ENCODE assay signal across 10 mouse cellular contexts in genomic region chr5:96941087-96941468, GRCm38 (mm10). TPM values are rescaled to one million over a fixed set of nuclear protein-coding genes. Genes with fewer than 3 reads are reported as not detected.
DNase-seq lines count a peak whose midpoint lies in the region; ATAC-seq and TF ChIP-seq lines count a peak whose summit lies in the region.
"Had no signal": no experiment of that assay in that cellular context is flagged by ENCODE, and none has a peak within 500 bp of the region (broad histone marks: within the 10 kb centered on the region; RNA-seq: fewer than 3 reads in every experiment).

No protein-coding gene starts in this region.

- H3K36me3 ChIP-seq in forebrain, embryonic 14.5 days (ENCODE audit: control insufficient read depth, insufficient read depth, low read length): no peaks in the 10 kb centered on the region
- no peaks in the 10 kb centered on the region for H3K36me3 ChIP-seq in forebrain, embryonic 15.5 days
- H3K36me3 ChIP-seq in midbrain, embryonic 13.5 days: no peaks in the 10 kb centered on the region
- H3K36me3 ChIP-seq in midbrain, embryonic 10.5 days: no peaks in the 10 kb centered on the region
- H3K36me3 ChIP-seq in megakaryocyte, embryonic 14.5 days (replicated peaks; ENCODE audit: low read length): peaks cover 30% of the 10 kb centered on the region
- H3K36me3 ChIP-seq: heart, embryonic 10.5 days had no signal

- no peaks in the 10 kb centered on the region for H3K4me1 ChIP-seq in forebrain, embryonic 14.5 days (ENCODE audit: control insufficient read depth, insufficient read depth, low read length)
- peaks cover 7% of the 10 kb centered on the region; the same call in 1 of the 2 replicates for H3K4me1 ChIP-seq in forebrain, embryonic 15.5 days
- H3K4me1 ChIP-seq in midbrain, embryonic 13.5 days (replicated peaks): peaks cover 9% of the 10 kb centered on the region; the same call in 1 of the 2 replicates
- H3K4me1 ChIP-seq in midbrain, embryonic 10.5 days: peaks cover 7% of the 10 kb centered on the region; the same call in 1 of the 2 replicates
- peaks cover 83% of the 10 kb centered on the region for H3K4me1 ChIP-seq in megakaryocyte, embryonic 14.5 days

- peak; percentile 57 for ATAC-seq in forebrain, embryonic 14.5 days
- no peak for ATAC-seq in forebrain, embryonic 15.5 days (replicated peaks)
- peak; percentile 81 for ATAC-seq in midbrain, embryonic 13.5 days

- no peak for TF ChIP-seq CTCF in layer of hippocampus, adult 2 months (conservative IDR thresholded peaks at IDR 0.05)

- H3K27me3 ChIP-seq in forebrain, embryonic 14.5 days (replicated peaks; ENCODE audit: control insufficient read depth, insufficient read depth, low read length): no peaks in the 10 kb centered on the region
- no peaks in the 10 kb centered on the region for H3K27me3 ChIP-seq in forebrain, embryonic 15.5 days
- H3K27me3 ChIP-seq in midbrain, embryonic 13.5 days: no peaks in the 10 kb centered on the region
- no peaks in the 10 kb centered on the region for H3K27me3 ChIP-seq in midbrain, embryonic 10.5 days (ENCODE audit: low read depth, poor library complexity, severe bottlenecking)
- no peaks in the 10 kb centered on the region for H3K27me3 ChIP-seq in megakaryocyte, embryonic 14.5 days (replicated peaks)

- no peak overlapping the region for H3K9ac ChIP-seq in forebrain, embryonic 14.5 days (ENCODE audit: low read length)
- H3K9ac ChIP-seq in forebrain, embryonic 15.5 days (replicated peaks): no peak overlapping the region
- no peak overlapping the region for H3K9ac ChIP-seq in midbrain, embryonic 13.5 days (replicated peaks)

- no peak overlapping the region for H3K4me3 ChIP-seq in forebrain, embryonic 14.5 days (ENCODE audit: low read depth, low read length)
- no peak overlapping the region for H3K4me3 ChIP-seq in forebrain, embryonic 15.5 days
- no peak overlapping the region for H3K4me3 ChIP-seq in midbrain, embryonic 13.5 days (replicated peaks)
- H3K4me3 ChIP-seq in midbrain, embryonic 10.5 days: no peak overlapping the region
- H3K4me3 ChIP-seq in megakaryocyte, embryonic 14.5 days (replicated peaks): peak overlapping the region; percentile 53
- no peak overlapping the region for H3K4me3 ChIP-seq in layer of hippocampus, adult 2 months
- H3K4me3 ChIP-seq: heart, embryonic 10.5 days had no signal

- H3K27ac ChIP-seq in forebrain, embryonic 14.5 days (ENCODE audit: low read depth, low read length): no peak overlapping the region
- no peak overlapping the region for H3K27ac ChIP-seq in forebrain, embryonic 15.5 days (replicated peaks)
- peak overlapping the region; percentile 65; the same call in 1 of the 2 replicates for H3K27ac ChIP-seq in midbrain, embryonic 13.5 days
- H3K27ac ChIP-seq in midbrain, embryonic 10.5 days (replicated peaks): no peak overlapping the region
- no peak overlapping the region for H3K27ac ChIP-seq in layer of hippocampus, adult 2 months
- H3K27ac ChIP-seq: heart, embryonic 10.5 days had no signal

- H3K9me3 ChIP-seq in forebrain, embryonic 14.5 days (replicated peaks; ENCODE audit: control insufficient read depth, low read length): no peaks in the 10 kb centered on the region
- H3K9me3 ChIP-seq in forebrain, embryonic 15.5 days: no peaks in the 10 kb centered on the region
- no peaks in the 10 kb centered on the region for H3K9me3 ChIP-seq in midbrain, embryonic 13.5 days
- H3K9me3 ChIP-seq in midbrain, embryonic 10.5 days (replicated peaks): no peaks in the 10 kb centered on the region
- H3K9me3 ChIP-seq in megakaryocyte, embryonic 14.5 days: no peaks in the 10 kb centered on the region
- H3K9me3 ChIP-seq: heart, embryonic 10.5 days had no signal

- no peak overlapping the region for H3K4me2 ChIP-seq in forebrain, embryonic 14.5 days (ENCODE audit: low read length)
- H3K4me2 ChIP-seq in forebrain, embryonic 15.5 days (replicated peaks): no peak overlapping the region
- no peak overlapping the region for H3K4me2 ChIP-seq in midbrain, embryonic 13.5 days (replicated peaks)

- WGBS in forebrain, embryonic 14.5 days: 56% methylated on average over 7 of the region's 7 CpGs
- WGBS in forebrain, embryonic 15.5 days: 44% methylated on average over 7 of the region's 7 CpGs
- 60% methylated on average over 7 of the region's 7 CpGs for WGBS in midbrain, embryonic 13.5 days
- 77% methylated on average over 7 of the region's 7 CpGs for WGBS in midbrain, embryonic 10.5 days

- peak; percentile 53 for DNase-seq in forebrain, embryonic 14.5 days (ENCODE audit: low spot score)
- no peak for DNase-seq in midbrain, embryonic 10.5 days (ENCODE audit: low spot score)
- DNase-seq in adrenal gland, postnatal 4 days (ENCODE audit: low spot score in 2 of 2): no peak
- no peak for DNase-seq in thymus, postnatal 4 days
- no peak for DNase-seq in layer of hippocampus, adult 2 months (ENCODE audit: low spot score in 2 of 2)
- DNase-seq: B cell, adult 2 months had no signal

RNA-seq across cellular contexts. Expression of gene Bmp2k, which starts 56.4 kb away (rescaled TPM):
- polyA plus RNA-seq in forebrain, embryonic 14.5 days (2014; fragmentation: Nextera tagmentation; extraction: Ambion mirVana): 7.1 and 8.1 TPM in 2 replicates
- 8.4 TPM in 2 replicates for polyA plus RNA-seq in forebrain, embryonic 15.5 days (2015; fragmentation: Nextera tagmentation; extraction: Ambion mirVana)
- 8.3 and 9.3 TPM in 2 replicates for polyA plus RNA-seq in midbrain, embryonic 13.5 days (2015; fragmentation: Nextera tagmentation; extraction: Ambion mirVana)
- polyA plus RNA-seq in midbrain, embryonic 10.5 days (2016; fragmentation: Nextera tagmentation; extraction: Ambion mirVana): 8.9 and 9.2 TPM in 2 replicates
- polyA plus RNA-seq in megakaryocyte, embryonic 14.5 days (2012; ENCODE audit: insufficient read depth, low replicate concordance): 11.6 and 15.5 TPM in 2 replicates
- 10 to 100 TPM; 25.3 to 26.8 TPM for total RNA-seq in adrenal gland, postnatal 4 days (2021)
- total RNA-seq in layer of hippocampus, adult 2 months (2021): 10 to 100 TPM; 12.3 to 13.2 TPM
